Mouse (Mus musculus) c-Kit-positive CD71-negative TER-119-negative erythroid progenitor cells, embryonic 14.5 days (primary cell): ENCODE results near the gene Naaa.

ENCODE experiments used
- DNase-seq: peaks from one replicate; pipeline ENCODE4 v3.0.0-alpha.2; 2013; ENCODE audit warnings: low read depth

The Naaa gene

DNA sequence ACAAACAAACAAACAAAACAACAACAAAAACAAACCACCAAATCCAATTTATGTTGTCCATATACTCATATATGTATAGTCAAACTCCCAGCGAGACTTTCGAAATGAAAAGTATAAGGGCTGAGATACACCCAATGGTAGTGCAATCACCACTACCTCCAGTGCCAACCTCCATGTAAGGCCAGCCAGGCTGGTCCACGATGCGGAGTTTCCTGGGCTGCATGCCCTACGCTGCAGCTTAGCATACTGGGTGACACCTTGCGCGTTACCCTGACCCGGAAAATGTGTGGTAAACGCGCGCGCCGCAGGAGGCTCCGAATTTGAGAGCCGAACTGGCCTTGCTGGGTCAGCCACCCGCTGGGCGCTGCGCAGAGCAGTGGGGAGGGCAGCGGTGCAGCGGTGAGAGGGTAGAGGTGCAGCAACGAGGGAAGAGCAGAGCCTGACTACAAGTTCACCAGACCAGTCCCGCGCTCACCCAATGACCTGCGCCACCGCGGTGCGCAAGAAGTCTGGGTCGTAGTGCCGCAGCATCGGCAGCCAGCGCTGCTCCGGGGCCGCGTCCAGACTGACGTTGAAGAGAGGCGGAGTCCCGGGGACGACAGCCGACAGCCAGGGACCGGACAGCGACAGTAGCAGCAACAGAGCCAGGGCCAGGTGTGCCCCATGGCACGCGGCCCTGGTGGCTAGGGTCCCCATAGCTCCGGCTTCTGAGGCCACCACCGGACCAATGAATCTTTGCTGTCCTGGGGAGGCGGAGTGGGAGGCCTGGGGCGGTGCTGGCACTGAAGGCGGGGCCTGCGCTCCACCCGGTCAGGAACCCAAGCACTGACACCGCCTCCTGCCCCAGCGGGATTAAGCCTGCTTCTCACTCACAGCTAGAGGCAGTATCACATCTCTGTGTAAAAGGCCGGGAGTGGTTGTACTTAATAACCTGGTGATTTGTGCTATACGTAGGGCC lies at the start of gene Naaa:
Naaa (minus strand) TSS at position 734 of the 958 bp plus-strand sequence.
- peak; percentile 67 for DNase-seq

GRCm38 (mm10) chr5:92327367-92327766 lies 49.4 kb upstream of the Naaa start:
- DNase-seq: no peak

GRCm38 (mm10) chr5:92323264-92323663 lies 45.3 kb upstream of the Naaa start:
- DNase-seq: no peak

DNA sequence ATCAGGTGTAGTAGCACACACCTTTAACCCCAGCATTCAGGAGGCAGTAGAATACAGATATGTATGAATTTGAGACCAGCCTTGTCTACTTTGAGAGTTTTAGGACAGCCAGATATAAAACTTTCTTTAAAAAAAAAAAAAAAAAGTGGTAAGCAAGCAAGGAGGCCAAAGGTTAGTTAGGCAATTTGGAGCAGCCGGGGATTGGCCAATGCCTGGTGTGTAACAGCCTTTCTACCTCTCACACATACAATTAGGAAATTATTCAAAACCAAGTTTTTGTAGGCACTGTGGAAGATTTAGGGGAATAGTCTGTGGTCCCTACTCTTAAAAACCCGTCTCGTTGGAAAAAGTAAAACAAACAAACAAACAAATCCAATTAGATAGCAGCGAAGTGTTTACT lies 44.6 kb upstream of the Naaa start:
- DNase-seq: no peak

GRCm38 (mm10) chr5:92321631-92322400 lies 43.8 kb upstream of the Naaa start:
- no peak for DNase-seq

- DNase-seq: no peak
Observed at GRCm38 (mm10) chr5:92318596-92318995, 40.6 kb upstream of the Naaa start.

- DNase-seq: no peak
Observed at GRCm38 (mm10) chr5:92318119-92318518, 40.1 kb upstream of the Naaa start.

DNA sequence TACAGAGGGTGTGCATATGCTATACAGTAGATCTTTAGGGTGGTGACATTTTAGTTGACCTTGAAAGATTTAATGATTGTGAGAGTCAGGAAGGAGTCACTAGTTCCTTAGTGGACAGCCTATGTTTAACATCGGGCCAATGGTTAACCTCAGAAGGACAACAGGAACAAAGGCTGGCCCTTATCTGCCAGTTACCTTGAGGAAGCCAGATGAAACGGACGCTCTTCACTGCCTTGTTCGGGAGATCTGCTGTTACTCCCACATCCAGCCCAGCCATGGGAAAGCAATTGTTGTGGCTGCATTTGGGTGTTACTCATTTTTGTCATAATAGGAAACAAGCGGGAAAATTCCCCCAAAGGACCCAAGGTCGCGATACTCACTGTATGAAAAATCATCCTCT lies 35.8 kb upstream of the Naaa start:
- DNase-seq: no peak

DNA sequence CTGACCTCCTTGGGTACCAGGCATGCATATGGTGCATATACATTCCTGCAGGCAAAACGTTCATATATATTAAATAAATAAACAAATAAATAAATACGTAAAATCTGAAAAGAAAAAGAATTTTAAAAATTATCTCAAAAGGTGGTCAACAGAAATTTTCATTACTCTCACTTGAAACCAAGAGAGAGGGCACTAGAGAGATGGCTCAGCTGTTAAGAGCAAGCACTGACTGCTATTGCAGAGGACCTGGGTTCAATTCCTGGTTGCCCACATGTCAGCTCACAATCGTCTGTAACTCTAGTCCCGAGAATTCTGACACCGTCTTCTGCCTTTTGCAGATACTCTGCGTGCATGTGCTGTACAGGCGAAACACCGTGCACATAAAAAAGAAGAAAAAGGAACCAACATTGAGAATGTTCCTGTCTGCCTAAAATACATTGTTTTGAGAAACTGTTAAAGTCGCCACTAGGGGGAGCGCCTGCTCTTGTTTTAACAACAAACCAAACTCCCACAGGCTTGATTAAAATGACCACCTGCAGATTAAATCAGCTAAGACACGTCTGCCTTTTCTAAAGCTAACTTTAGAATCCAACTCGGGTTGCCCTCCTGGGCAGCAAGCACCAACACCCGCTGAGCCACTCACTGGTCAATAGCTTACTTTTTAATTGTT lies 34.2 kb upstream of the Naaa start:
- DNase-seq: peak; percentile 83

DNA sequence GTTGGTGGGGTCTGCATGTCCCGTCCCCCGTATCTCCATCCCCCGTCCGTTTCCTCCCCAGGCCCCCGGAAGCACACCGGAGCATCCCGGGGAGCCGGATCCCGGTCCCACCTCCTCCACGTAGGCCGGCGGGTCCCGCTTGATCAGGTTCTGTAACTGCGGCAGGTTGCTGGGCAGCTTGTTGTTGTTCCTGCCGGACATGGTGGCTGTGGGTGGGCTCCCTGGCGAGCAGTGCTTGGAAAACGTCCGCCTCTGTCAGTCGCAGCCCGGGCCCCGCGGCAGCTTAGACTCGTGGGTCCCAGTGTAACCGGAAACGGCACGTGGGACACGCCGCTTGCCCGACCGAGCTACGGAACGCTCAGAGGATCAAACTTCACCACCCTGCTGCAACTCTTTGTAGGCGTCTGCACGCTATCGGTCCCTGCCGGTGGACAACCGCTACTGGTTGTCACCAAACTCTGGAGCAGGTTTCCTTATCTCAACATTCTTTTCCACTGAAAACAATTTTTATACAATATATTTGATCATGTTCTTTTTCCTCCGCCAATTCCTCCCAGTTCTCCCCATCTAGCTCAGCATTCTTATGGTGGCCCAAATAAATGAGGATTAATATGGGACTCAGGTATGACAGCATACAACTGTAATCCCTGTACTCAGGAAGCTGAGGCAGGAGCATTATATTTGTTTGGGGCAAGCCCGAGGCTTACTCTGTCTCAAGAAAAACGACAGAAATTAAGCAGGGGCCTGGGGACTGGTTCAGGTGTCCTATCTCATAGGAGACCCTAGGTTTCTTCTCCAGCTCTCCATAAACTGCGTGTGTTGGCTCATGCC lies 31.9 kb upstream of the Naaa start, which contains the start of gene Sdad1:
Sdad1 (minus strand) TSS at position 799 of the 831 bp plus-strand sequence.
- peak; percentile 87 for DNase-seq

- DNase-seq: no peak
Observed at GRCm38 (mm10) chr5:92304291-92304690, 26.3 kb upstream of the Naaa start.

DNA sequence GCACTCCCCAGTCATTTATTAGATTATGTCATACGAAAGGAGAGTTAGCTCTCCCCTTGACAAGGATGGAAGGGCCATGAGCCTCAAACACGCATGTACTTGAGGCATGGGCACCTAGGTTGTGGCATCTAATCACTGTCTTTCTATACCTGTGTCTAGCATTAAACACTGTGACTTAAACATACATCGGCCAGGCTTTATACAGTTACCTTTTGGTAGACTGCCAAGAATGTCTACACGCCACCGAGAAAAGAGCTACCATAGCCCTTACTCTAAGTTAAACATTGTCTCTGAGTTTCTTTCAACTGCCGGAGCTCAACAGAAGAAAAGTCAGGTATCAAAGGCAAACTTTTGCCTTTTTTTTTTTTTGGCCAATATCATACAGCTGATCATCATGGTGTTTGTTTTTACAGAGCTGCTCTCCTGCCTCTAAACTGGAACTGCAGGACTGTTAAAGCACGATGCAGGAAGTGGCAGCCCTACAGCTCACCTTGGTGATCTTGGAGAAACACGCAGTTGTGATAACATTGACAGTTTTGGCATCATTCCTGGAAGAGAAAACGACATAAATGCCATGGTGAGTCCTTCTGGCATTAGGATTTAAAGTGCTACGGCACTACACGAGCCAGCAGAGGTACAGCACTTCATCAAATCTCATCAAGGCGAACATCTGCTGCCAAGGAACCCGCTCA lies 24.3 kb upstream of the Naaa start:
- no peak for DNase-seq

GRCm38 (mm10) chr5:92294525-92294924 lies 16.6 kb upstream of the Naaa start:
- no peak for DNase-seq

GRCm38 (mm10) chr5:92291652-92292414 lies 13.9 kb upstream of the Naaa start:
- no peak for DNase-seq

- no peak for DNase-seq
Observed at GRCm38 (mm10) chr5:92287840-92288239, 9.9 kb upstream of the Naaa start.

DNA sequence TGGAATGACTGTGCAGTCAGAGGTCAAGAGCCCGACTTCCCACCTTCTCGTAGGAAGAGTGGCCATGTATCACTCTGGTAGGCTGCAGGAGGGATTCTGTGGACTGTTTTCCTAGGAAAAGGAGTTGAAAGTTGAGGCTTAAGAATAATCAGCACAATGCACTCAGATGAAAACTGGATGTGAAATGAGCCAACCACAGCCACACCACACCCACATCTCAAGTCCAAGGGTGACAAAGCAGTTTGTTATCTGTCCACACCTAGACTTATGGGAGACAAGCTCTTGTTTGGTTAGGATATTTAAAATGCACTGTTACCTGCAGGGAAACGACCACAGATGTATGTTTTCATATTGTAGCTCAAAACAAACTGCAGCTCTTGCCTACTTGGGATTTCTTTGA lies 5.1 kb upstream of the Naaa start:
- DNase-seq: no peak

- no peak for DNase-seq
Observed at GRCm38 (mm10) chr5:92282571-92282970, 4.6 kb upstream of the Naaa start.

GRCm38 (mm10) chr5:92278942-92279537 lies 1.1 kb upstream of the Naaa start:
- DNase-seq: peak; percentile 30

DNA sequence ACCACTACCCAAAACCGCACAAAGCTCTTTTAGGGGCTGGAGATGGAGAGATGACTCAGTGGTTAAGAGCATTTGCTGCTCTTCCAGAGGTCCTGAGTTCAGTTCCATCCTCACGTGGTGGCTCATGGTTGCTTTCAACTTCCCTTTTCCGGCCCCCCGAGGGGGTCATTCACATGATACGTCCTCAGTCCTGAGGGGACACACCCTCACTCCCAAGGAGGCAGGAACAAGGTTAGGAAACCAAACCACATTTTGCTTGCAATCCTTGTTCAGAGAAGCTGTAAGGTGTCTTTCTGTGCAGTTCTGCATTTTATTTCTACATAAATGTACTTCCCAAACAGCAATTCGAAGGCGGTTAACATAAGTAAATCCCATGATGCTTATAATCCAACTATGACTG lies 7.5 kb downstream of the Naaa start:
- no peak for DNase-seq
